Mouse (Mus musculus): ENCODE measurements around the gene Gm45783. TPM values are rescaled to one million over a fixed set of nuclear protein-coding genes. Genes with fewer than 3 reads are reported as not detected.
A peak's percentile ranks its signal among the peaks of the same experiment; 100 is the strongest.
"Not testable (repeated sequence)": the region's sequence is repeated elsewhere in the genome, so short reads cannot be mapped to it uniquely, and the experiment has no call there.

Gene Gm45783
- polyA plus RNA-seq (2012; fragmentation: generic; extraction: Trizol), result not detected

GRCm38 (mm10) chr7:7374431-7374830 is at the start of gene Gm45783:
TSS of gene Gm45783 (minus strand) at chr7:7374573.
- H3K27me3 ChIP-seq (ENCODE audit: control insufficient read depth, insufficient read depth, insufficient read length); H3K4me3 ChIP-seq; H3K36me3 ChIP-seq (ENCODE audit: control insufficient read depth, insufficient read depth); H3K79me2 ChIP-seq (ENCODE audit: control insufficient read depth, insufficient read depth); H3ac ChIP-seq (ENCODE audit: control insufficient read depth, insufficient read length): not testable (repeated sequence)
- H3K4me2 ChIP-seq (ENCODE audit: low read depth), result peak within 1 kb of the TSS; percentile 48

- H3ac ChIP-seq (ENCODE audit: control insufficient read depth, insufficient read length); H3K36me3 ChIP-seq (ENCODE audit: control insufficient read depth, insufficient read depth); H3K27me3 ChIP-seq (ENCODE audit: control insufficient read depth, insufficient read depth, insufficient read length); H3K79me2 ChIP-seq (ENCODE audit: control insufficient read depth, insufficient read depth); H3K4me2 ChIP-seq (ENCODE audit: low read depth); H3K4me3 ChIP-seq: not testable (repeated sequence)
These were observed 25.2 kb upstream of the Gm45783 start, which contains the start of gene Vmn2r31 for GRCm38 (mm10) chr7:7399603-7400002. TSS of gene Vmn2r31 (minus strand) at chr7:7399703.

- H3K79me2 ChIP-seq (ENCODE audit: control insufficient read depth, insufficient read depth); H3K4me3 ChIP-seq; H3K4me2 ChIP-seq (ENCODE audit: low read depth); H3K27me3 ChIP-seq (ENCODE audit: control insufficient read depth, insufficient read depth, insufficient read length); H3K36me3 ChIP-seq (ENCODE audit: control insufficient read depth, insufficient read depth); H3ac ChIP-seq (ENCODE audit: control insufficient read depth, insufficient read length): not testable (repeated sequence)
These were observed 36.9 kb downstream of the Gm45783 start, which contains the start of gene Vmn2r30 for GRCm38 (mm10) chr7:7337509-7337908. TSS of gene Vmn2r30 (minus strand) at chr7:7337609.

GRCm38 (mm10) chr7:7295595-7295994 is 78.8 kb downstream of the Gm45783 start:
- no peak overlapping the region for H3K4me3 ChIP-seq
- H3K27me3 ChIP-seq (ENCODE audit: control insufficient read depth, insufficient read depth, insufficient read length), result no peaks in the 10 kb centered on the region
- peaks cover 22% of the 10 kb centered on the region for H3K36me3 ChIP-seq (ENCODE audit: control insufficient read depth, insufficient read depth)
- no peak overlapping the region for H3ac ChIP-seq (ENCODE audit: control insufficient read depth, insufficient read length)
- TF ChIP-seq CEBPB (IDR thresholded peaks at IDR 0.05; ENCODE audit: insufficient read depth, poor library complexity, severe bottlenecking) (no peak), MYOG (IDR thresholded peaks at IDR 0.05; ENCODE audit: control insufficient read depth in 1 of 3, insufficient read depth in 1 of 3, insufficient read length in 2 of 3, low read depth in 2 of 3) (no peak), TCF3 (IDR thresholded peaks at IDR 0.05; ENCODE audit: insufficient read length, low read depth) (no peak), USF1 (IDR thresholded peaks at IDR 0.05; ENCODE audit: low read depth) (no peak), REST (IDR thresholded peaks at IDR 0.05; ENCODE audit: insufficient read depth, insufficient read length) (no peak), MAX (IDR thresholded peaks at IDR 0.05; ENCODE audit: low read depth) (no peak), E2F4 (IDR thresholded peaks at IDR 0.05; ENCODE audit: insufficient read depth) (no peak)
- H3K79me2 ChIP-seq (ENCODE audit: control insufficient read depth, insufficient read depth), result no peaks in the 10 kb centered on the region
- H3K4me2 ChIP-seq (ENCODE audit: low read depth), result no peak overlapping the region

Other genes with a start within 250 kb of the Gm45783 start
- gene Zfp773, start 237.8 kb downstream of the Gm45783 start, polyA plus RNA-seq (2012; fragmentation: generic; extraction: Trizol), result 0.02 TPM
- 0.53 TPM for gene Zfp418, start 203.2 kb downstream of the Gm45783 start, polyA plus RNA-seq (2012; fragmentation: generic; extraction: Trizol)
- 1.4 TPM for gene Zfp772, start 164.6 kb downstream of the Gm45783 start, polyA plus RNA-seq (2012; fragmentation: generic; extraction: Trizol)
- gene Vmn2r29, start 127.2 kb downstream of the Gm45783 start, polyA plus RNA-seq (2012; fragmentation: generic; extraction: Trizol), result 0.06 TPM
- 0.59 TPM for gene Gm45844, start 96.3 kb downstream of the Gm45783 start, polyA plus RNA-seq (2012; fragmentation: generic; extraction: Trizol)
- gene Clcn4, start 73.7 kb downstream of the Gm45783 start, polyA plus RNA-seq (2012; fragmentation: generic; extraction: Trizol), result 15.8 TPM
- gene Vmn2r30, start 37.0 kb downstream of the Gm45783 start, polyA plus RNA-seq (2012; fragmentation: generic; extraction: Trizol), result not detected
- not detected for gene Vmn2r31, start 25.1 kb upstream of the Gm45783 start, polyA plus RNA-seq (2012; fragmentation: generic; extraction: Trizol)
- gene Vmn2r32, start 105.4 kb upstream of the Gm45783 start, polyA plus RNA-seq (2012; fragmentation: generic; extraction: Trizol), result not detected
- gene Vmn2r33, start 192.2 kb upstream of the Gm45783 start, polyA plus RNA-seq (2012; fragmentation: generic; extraction: Trizol), result not detected